Mouse (Mus musculus) liver, embryonic 14.5 days (tissue): ENCODE data around the gene Olfr522. TPM values are rescaled to one million over a fixed set of nuclear protein-coding genes. Genes with fewer than 3 reads are reported as not detected.

Experiments used
- ATAC-seq: fragments of 200-750 bp; cut with Nextera tagmentation; 2 replicates; pipeline ENCODE4 v1.8.0; 2017; ENCODE audit warnings: moderate number of reproducible peaks, mild to moderate bottlenecking, moderate library complexity; ENCODE audit not compliant: insufficient read depth
- DNase-seq, 3 experiments: peaks; one replicate each; pipeline ENCODE4 v3.0.0-alpha.2; 2012 to 2013; ENCODE audit warnings: low read depth in 3 of 3, low spot score in 3 of 3
- H3K27ac ChIP-seq: fragments of 300-500 bp; sonication (generic); 2 replicates; pipeline ENCODE4 v1.5.1; 2014; ENCODE audit warnings: moderate library complexity, mild to moderate bottlenecking, control low read depth, inconsistent platforms
- H3K27me3 ChIP-seq: fragments of 300-500 bp; sonication (generic); 2 replicates; pipeline ENCODE4 v1.6.1; 2014; ENCODE audit warnings: mild to moderate bottlenecking, low read length, moderate library complexity; ENCODE audit not compliant: control insufficient read depth, insufficient read depth
- H3K36me3 ChIP-seq: fragments of 300-500 bp; sonication (generic); replicated peaks from 2 replicates; pipeline ENCODE4 v1.6.1; 2014; ENCODE audit warnings: low read depth; ENCODE audit not compliant: control insufficient read depth, insufficient read depth
- H3K4me1 ChIP-seq, 2 experiments: fragments of 200-500 bp in 1 of 2; fragments of 300-500 bp in 1 of 2; sonication (generic) in 1 of 2; replicated peaks; 2 replicates each; pipeline ENCODE4 v1.6.1; 2012 to 2014; ENCODE audit warnings: antibody characterized with exemption in 1 of 2, inconsistent platforms in 1 of 2, low read length in 1 of 2; ENCODE audit not compliant: control insufficient read depth in 2 of 2, insufficient read depth in 2 of 2
- H3K4me2 ChIP-seq: fragments of 300-500 bp; sonication (generic); 2 replicates; pipeline ENCODE4 v1.6.1; 2014; ENCODE audit warnings: low read depth, mild to moderate bottlenecking, control low read depth, moderate library complexity
- H3K4me3 ChIP-seq, 2 experiments: fragments of 200-500 bp in 1 of 2; fragments of 300-500 bp in 1 of 2; sonication (generic) in 1 of 2; 2 replicates each; pipeline ENCODE4 v1.5.1; 2012 to 2014; ENCODE audit warnings: low read depth in 2 of 2, low read length in 2 of 2, mild to moderate bottlenecking in 2 of 2, control low read depth in 1 of 2, inconsistent platforms in 1 of 2, moderate library complexity in 1 of 2; ENCODE audit not compliant: insufficient read depth in 1 of 2
- H3K9ac ChIP-seq: fragments of 300-500 bp; sonication (generic); replicated peaks from 2 replicates; pipeline ENCODE4 v1.6.1; 2014; ENCODE audit warnings: mild to moderate bottlenecking, control low read depth, moderate library complexity
- H3K9me3 ChIP-seq: fragments of 300-500 bp; sonication (generic); 2 replicates; pipeline ENCODE4 v1.6.1; 2016; ENCODE audit warnings: low read length, mixed read lengths; ENCODE audit not compliant: control insufficient read depth
- CTCF ChIP-seq: IDR thresholded peaks from 2 replicates; pipeline ENCODE4 v1.5.1; 2016; ENCODE audit warnings: antibody characterized with exemption, low read depth, control low read depth
- EP300 ChIP-seq: IDR thresholded peaks from 2 replicates; pipeline ENCODE4 v1.6.1; 2016; ENCODE audit warnings: antibody characterized with exemption, low read depth
- WGBS: fragments of 180-500 bp; shearing (Covaris S2); extraction: QIAGEN DNeasy Blood & Tissue Kit; methylation state at CpG from one replicate; pipeline ENCODE4 v1.1.7; 2014; ENCODE audit not compliant: insufficient replicate concordance; 5-methylcytosine and 5-hydroxymethylcytosine counted together
- polyA plus RNA-seq, 2 experiments: library from polyadenylated mRNA; depleted of rRNA in 1 of 2; stranded (reverse) in 1 of 2; unstranded in 1 of 2; fragments of >200 nt; fragmentation: Nextera tagmentation in 1 of 2; extraction: Ambion mirVana in 1 of 2; gene quantifications; 2 replicates each; pipeline versions ENCODE4 v1.2.1 to v1.2.3; 2012 to 2014

Olfr522 gene
- polyA plus RNA-seq, 2 experiments: not detected

DNA sequence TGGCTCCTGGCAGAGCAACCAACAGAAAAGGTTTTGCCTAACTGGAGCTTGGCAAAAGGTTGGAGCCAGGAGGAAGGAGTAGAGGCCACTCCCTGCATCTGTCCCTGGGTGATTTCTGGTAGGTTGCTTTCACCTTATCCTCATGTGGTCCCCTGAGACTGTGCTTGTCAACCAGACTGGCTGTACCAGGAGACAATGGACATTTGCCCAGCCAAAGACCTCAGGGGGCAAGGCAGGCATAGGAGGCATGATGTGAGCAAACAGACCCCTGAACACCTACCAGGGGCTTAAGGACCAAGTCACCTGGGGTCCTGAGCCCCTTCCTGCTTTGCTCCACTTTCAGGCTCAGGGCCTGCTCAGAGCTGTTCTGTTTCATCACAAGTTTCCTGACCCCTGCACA lies 41.3 kb upstream of the Olfr522 start, which contains the start of gene Olfr524:
Gene Olfr524 (minus strand): TSS at position 101 of the 400 bp plus-strand sequence.
- ATAC-seq (no peak), DNase-seq (no peak)
- H3K9me3 ChIP-seq: no peaks in the 10 kb centered on the region
- no peaks in the 10 kb centered on the region for H3K27me3 ChIP-seq
- no peak within 1 kb of the TSS for H3K27ac ChIP-seq
- H3K4me2 ChIP-seq: no peak within 1 kb of the TSS
- H3K36me3 ChIP-seq: no peaks in the 10 kb centered on the region
- no peak within 1 kb of the TSS for H3K9ac ChIP-seq
- H3K4me3 ChIP-seq: no peak within 1 kb of the TSS
- H3K4me1 ChIP-seq: peaks cover 10 to 28% of the 10 kb centered on the region in 2 experiments
- TF ChIP-seq CTCF: no peak
- TF ChIP-seq EP300: no peak

DNA sequence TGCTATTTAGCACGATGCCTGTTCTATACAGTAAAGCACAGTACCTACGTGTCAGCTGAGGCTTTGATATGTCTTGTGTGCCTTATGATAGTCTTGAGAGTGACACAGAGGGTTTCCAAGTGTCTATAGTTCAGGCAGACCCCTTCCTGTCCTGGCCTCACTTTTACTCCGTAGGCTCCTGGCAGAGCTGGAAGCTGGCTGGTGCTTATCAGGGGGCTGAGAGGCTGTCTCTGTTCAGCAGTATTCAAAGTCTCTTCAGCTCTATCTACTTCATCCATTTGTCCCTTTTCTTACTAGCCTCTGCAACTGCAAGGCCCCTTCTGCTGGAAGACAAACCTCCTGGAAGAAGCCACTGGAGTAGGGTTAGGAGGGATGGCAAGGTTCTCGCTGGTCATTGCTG lies 36.5 kb upstream of the Olfr522 start:
- H3K4me3 ChIP-seq: no peak overlapping the region
- WGBS: 46% methylated on average over 4 of the region's 4 CpGs
- DNase-seq (no peak), ATAC-seq (peak; percentile 56; the same call in 1 of the 2 replicates)
- H3K36me3 ChIP-seq: no peaks in the 10 kb centered on the region
- peaks cover 0 to 10% of the 10 kb centered on the region in 2 experiments; a peak in 3 of 4 replicates for H3K4me1 ChIP-seq
- no peaks in the 10 kb centered on the region for H3K9me3 ChIP-seq
- H3K27ac ChIP-seq: no peak overlapping the region
- no peak overlapping the region for H3K4me2 ChIP-seq
- no peak for TF ChIP-seq EP300
- no peak for TF ChIP-seq CTCF
- H3K27me3 ChIP-seq: no peaks in the 10 kb centered on the region
- H3K9ac ChIP-seq: no peak overlapping the region

DNA sequence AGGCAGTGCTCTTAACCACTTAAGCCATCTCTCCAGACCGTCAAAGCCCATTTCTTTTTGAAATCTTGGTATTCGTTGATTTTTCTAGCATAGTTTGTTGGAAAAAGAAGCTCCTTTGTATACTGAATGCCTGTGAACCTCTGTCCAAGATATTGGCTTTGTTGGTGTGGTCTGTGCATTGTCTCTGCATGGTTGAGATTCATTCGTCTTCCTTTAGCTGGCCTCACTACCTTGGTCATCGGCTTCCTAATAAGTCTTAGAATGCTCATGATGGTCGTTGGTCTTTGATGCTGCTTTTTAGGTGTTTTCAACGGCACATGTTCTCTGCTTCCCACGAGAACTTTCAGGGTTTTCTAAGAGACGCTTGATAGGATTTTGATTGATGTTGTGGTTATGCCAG lies 31.4 kb upstream of the Olfr522 start:
- Histone ChIP-seq H3K4me2 (no peak overlapping the region), H3K36me3 (no peaks in the 10 kb centered on the region), H3K4me3 (no peak overlapping the region), H3K9me3 (no peaks in the 10 kb centered on the region), H3K4me1 (peaks cover 0 to 6% of the 10 kb centered on the region in 2 experiments; a peak in 3 of 4 replicates), H3K9ac (no peak overlapping the region), H3K27me3 (no peaks in the 10 kb centered on the region), H3K27ac (no peak overlapping the region)
- 52% methylated on average over 8 of the region's 8 CpGs for WGBS
- no peak for ATAC-seq
- TF ChIP-seq EP300 (no peak), CTCF (no peak)
- no peak for DNase-seq

DNA sequence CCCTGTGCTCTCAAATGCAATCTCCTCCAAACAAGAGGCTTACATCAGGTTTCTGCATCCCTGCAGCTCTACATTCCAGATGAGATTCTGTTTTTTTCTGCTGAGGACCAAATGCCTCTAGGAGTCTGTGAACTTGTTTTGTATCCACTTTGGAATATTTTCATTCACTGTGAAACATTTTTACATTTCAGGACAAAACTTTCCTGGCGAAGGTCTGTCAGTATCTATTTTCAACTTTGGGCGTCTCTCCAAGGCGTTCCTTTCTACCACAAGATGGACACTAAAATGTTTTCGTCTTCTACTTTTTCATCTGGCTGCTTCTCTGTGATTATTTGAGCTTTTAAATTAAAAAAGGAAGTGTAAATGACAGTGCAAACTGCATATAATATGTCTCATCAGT lies 29.5 kb upstream of the Olfr522 start:
- Histone ChIP-seq H3K27ac (no peak overlapping the region), H3K4me1 (peaks cover 0 to 4% of the 10 kb centered on the region in 2 experiments; a peak in 2 of 4 replicates), H3K4me2 (no peak overlapping the region), H3K9me3 (no peaks in the 10 kb centered on the region), H3K9ac (no peak overlapping the region), H3K27me3 (no peaks in the 10 kb centered on the region), H3K36me3 (no peaks in the 10 kb centered on the region), H3K4me3 (no peak overlapping the region)
- WGBS: 56% methylated on average over 4 of the region's 4 CpGs
- no peak for TF ChIP-seq CTCF
- TF ChIP-seq EP300: no peak
- ATAC-seq (no peak), DNase-seq (no peak)

DNA sequence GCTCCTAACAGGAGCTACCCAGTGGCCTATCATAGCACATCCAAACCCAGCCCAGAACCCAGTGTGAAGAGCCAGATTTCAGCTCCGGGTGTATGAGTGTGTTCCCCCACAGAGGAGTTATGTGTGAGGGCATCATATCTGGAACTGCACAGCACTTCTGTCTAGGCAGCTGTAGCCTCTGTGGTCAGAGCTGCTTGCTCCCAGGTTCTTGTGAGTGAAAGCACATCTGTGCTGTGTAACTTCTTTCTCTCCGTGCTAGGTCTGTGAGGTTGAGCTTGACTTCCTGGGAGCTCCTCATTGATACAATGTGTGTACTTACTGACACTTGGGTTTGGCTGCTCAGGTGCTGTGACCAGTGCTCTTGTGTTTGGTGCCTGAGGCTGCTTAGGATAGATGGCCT lies 28.3 kb upstream of the Olfr522 start:
- H3K9me3 ChIP-seq: no peaks in the 10 kb centered on the region
- DNase-seq: no peak
- no peak overlapping the region for H3K9ac ChIP-seq
- H3K4me1 ChIP-seq: peaks cover 0 to 6% of the 10 kb centered on the region in 2 experiments; a peak in 2 of 4 replicates
- WGBS: 47% methylated on average over 2 of the region's 2 CpGs
- no peak overlapping the region for H3K4me2 ChIP-seq
- no peaks in the 10 kb centered on the region for H3K36me3 ChIP-seq
- no peaks in the 10 kb centered on the region for H3K27me3 ChIP-seq
- no peak for ATAC-seq
- no peak overlapping the region for H3K4me3 ChIP-seq
- TF ChIP-seq CTCF (no peak), EP300 (no peak)
- no peak overlapping the region for H3K27ac ChIP-seq
